Mouse (Mus musculus) left cerebral cortex, postnatal 36 days (tissue): ENCODE results near the gene Dyrk1b. TPM values are rescaled to one million over a fixed set of nuclear protein-coding genes. Genes with fewer than 3 reads are reported as not detected.
A peak's percentile ranks its signal among the peaks of the same experiment; 100 is the strongest.
"Not testable (repeated sequence)": the region's sequence is repeated elsewhere in the genome, so short reads cannot be mapped to it uniquely, and the experiment has no call there.

Experiments
- DNase-seq, 2 experiments: peaks; one replicate each; pipeline ENCODE4 v3.0.0; 2021 to 2022; ENCODE audit warnings: low spot score in 2 of 2, mixed read lengths in 1 of 2
- intact Hi-C: fragments of 180-260 bp; cut with DNase I; formaldehyde crosslinking; loops from one replicate; pipeline ENCODE4 v1.15.1; 2025
- total RNA-seq, 2 experiments: library from RNA; stranded (reverse); gene quantifications; 2 replicates each; pipeline ENCODE4 v1.2.3; 2021

Gene Dyrk1b
- total RNA-seq, 2 experiments from 2014 or later: 46.7 to 54.8 TPM

DNA sequence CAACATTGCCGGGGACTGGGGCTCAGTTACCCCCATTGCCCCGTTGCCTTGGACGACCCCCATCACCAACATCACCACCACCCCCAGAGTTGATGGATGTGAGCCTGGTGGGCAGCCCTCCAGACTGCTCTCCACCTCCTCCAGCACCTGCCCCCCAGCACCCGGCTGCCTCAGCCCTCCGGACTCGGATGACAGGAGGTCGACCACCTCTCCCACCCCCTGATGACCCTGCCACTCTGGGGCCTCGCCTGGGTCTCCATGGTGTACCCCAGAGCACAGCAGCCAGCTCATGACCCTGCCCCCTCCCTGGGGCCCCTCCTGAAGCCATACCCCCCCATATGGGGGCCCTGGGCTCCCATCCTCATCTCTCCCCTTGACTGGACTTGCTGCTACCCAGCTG lies 7.4 kb downstream of the Dyrk1b start:
- DNase-seq: no peak
- intact Hi-C loops: no loop called here

DNA sequence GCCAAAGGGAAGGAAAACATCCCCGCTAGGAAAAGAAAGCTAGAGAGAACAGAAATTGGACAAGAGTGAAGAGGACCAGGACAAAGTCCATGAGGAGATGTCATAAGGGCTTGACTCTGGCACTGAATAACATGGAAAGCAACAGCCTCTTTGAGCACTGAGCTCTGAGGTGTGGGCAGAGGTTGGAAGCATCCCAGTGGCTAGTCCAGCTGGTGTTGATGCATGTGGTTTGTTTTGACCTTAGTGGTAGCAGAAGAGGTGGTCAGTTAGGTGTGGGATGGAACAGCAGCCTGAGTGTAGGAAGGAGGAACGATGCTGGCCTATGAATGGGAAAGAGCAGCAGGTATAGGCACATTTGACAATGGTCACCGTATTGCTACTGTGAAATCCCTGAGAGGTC lies 12.2 kb downstream of the Dyrk1b start:
- intact Hi-C loops: no loop called here
- DNase-seq: no peak

DNA sequence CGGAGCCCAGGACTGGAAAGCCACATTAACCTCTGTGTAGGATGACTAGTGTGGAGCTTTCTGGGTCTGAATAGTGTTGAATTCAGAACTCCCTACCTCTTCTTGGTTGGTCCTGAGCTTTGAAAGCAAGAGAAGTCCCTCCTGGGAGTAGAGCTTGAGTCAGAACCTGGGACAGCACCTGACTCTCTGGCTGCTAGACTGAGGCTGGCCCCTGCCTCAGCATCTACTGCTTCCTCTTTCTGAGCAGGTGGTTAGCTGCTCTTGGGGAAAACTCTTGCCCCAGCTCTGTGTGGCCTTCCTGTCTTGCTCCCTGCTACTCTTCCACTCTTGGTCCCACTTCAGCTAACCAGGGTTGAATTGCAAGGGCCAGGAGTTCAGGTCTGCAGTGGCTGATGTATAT lies 12.6 kb downstream of the Dyrk1b start:
- DNase-seq: no peak
- intact Hi-C loops: no loop called here

DNA sequence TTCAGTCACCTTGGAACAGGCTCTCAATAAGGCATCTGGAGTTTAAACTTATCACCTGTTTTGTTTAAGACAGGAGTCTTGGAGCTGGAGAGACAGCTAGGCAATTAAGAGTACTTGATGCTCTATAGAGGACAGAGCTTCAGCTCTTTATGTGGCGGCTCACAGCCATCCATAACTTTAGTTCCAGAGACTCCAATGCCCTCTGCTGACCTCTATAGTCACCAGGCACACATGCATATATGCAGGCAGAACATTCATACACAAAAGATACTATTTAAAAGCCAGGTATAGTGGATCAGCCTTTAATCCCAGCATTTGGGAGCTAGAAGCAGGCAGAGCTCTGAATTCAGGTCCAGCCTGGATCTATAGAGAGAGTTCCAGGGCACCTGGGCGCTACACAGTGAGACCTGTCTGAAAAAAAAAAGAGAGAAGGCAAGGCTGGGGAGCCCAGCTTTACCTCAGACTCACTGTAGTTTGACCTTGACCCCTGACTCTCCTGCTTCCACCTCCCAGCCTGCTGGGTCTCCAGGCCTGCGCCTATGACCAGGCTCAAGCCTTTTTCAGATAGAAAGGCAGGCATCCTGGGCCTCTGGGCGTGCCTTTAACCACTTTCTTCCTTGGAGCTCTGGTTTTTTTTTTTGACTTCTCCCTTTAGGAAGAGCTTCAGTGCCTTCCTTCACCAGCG lies 16.3 kb downstream of the Dyrk1b start:
- intact Hi-C loops: no loop called here
- no peak for DNase-seq

DNA sequence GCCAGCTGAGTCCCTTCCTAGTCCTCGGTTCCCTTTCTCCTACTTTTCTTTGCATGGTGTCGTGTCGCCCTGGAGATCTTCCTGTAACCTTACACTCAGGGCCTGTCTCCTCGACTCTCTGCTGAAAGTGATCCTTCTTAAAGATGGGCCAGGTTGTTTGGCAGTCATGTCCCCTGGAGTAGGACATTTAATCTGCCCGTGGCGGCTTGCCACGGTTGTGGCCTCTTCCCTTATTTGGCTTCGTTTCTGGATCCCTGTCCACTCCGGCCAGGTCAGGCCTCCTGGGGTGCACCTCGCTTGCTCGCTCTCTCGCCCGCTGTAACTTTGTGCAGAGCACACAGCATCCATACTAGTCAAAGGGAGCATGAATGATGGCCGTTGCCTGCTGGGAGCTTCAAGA lies 17.3 kb downstream of the Dyrk1b start:
- intact Hi-C loops: no loop called here

DNA sequence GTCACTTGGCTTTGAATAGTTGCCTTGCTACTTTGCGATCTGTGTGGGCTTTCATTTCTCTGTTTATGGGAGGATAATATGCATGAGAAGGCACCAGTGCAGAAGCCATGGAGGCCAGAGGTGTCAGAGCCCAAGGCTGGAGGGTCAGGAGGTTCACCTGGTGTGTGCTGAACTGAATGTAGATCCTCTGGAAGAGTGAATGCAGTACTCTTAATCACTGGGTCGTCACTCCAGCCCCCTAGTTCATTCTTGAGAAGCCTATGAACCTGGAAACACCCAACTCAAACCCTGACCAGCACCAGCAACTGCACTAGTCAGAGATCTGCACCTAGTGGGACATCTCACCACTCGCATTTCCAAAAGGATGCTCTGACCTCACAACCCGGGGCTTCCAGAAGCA lies 19.8 kb downstream of the Dyrk1b start:
- intact Hi-C loops: loop anchor here (2.0 kb wide), 1 partner anchor 16 kb away; no protein-coding TSS in a partner anchor
- DNase-seq: no peak

More for the DNA sequence above, 17.3 kb downstream of the Dyrk1b start:
- no peak for DNase-seq

DNA sequence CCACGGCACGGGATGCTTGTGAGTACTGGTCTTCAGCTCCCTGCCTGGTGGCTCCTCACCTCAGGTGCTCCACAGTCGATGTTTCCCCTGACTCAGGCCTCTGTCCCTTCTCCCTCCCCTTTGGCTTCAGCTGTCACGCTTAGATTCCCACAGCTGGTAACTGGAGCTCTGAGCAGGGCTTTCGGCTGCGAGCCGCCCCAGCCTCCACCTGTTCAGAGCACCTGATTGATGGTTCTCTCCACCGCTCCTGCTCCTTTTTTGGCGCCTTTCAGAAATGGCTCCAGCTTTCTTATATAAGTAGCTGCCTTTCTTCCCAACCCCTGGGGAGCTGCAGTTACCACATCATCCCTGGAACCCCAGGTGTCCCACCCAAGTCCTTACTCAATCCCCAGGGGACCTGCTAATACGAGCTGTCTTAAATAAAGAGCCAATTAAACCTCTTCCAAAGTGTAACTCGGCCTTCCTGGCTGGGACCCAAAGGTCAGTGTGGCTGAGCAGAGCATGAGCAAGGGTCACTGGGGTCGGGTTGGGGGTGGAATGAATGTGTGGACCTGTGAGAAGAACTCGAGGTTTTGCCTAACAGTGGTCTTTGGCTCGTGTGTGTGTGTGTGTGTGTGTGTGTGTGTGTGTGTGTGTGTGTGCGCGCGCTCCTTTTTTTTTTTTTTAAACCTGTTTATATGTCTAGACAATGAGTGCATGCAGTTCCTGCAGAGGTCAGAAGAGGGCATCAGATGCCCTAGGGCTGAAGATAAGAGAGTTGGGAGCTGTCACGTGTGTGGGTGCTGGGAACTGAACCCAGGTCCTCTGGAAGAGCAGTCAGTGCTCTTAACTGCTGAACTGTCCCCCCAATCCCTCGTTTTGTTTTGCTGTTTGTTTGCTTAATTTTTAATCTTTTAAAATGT lies 24.2 kb downstream of the Dyrk1b start:
- intact Hi-C loops: no loop called here
- no peak for DNase-seq

DNA sequence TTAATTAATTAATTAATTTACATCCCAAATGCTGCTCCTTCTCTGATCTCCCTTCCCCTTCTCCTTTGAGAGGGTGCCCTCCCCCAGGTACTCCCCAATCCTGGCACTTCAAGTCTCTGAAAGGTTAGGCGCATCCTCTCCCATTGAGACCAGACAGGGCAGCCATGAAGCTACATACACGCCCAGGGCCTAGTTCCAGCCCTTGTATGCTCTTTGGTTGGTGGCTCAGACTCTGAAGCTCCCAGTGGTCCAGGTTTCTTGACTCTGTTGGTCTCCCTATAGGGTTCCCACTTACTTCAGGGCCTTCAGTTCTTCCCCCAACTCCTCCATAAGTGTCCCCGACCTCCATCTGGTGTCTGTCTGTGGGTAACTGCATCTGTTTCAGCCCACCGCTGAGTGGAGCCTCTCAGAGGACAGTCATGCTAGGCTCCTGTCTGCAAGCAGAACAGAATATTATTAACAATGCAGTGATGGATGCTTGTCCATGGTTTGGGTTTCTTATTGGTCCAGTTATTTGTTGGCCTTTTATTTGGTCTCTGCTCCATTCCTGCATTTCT lies 26.9 kb downstream of the Dyrk1b start:
- intact Hi-C loops: no loop called here
- no peak for DNase-seq

DNA sequence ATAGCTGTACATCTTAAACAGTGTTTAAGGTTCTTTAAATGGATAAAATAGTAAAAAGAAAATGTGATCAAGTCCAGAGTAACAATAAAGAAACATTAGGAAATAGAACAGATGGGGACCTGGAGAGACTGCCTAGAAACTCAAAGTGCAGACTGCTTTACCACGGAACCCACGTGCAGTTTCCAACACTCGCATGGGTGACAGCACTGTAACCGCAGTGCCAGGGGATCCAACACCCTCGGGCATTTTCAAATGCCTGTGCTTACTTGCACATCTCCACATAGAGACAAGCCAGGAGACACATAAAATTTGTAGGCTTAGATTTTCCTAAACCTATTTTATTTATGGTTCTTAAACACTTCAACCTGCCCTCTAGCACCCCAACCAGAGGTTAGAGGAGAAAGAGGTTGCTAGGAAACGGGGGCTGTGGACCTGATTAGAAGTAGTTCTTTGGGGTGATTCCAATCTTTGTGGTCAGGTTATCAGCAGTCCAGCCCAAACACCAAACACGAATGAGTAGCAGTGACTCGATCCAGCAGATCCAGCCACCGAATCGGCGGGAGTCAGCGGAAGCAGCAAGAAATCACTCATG lies 29.2 kb downstream of the Dyrk1b start:
- DNase-seq: no peak
- intact Hi-C loops: no loop called here

DNA sequence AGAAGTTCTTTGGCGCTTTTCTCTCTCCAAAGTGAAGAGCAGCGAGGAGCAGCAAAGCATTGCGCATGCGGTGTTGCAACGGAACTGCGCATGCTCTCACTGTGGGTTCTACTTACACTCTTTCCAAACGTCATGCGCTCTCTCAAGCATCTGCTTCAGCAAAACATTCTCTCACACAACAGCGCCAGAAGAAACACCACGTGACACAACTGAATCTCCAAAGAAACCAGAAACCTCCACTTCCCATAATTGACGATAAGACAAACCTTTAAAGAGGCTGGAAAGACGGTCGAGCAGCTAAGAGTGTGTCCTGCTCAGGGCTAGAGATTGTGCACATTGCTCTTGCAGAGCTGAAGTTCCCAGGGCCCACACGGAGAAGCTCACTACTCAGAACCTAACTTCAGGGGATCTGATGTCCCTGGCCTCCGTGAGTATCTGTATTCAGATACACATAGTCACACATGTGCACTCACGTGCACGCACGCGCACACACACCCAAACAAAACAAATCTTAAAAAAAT lies 29.8 kb downstream of the Dyrk1b start:
- peak; percentile 74 to 78 for DNase-seq
- intact Hi-C loops: no loop called here

DNA sequence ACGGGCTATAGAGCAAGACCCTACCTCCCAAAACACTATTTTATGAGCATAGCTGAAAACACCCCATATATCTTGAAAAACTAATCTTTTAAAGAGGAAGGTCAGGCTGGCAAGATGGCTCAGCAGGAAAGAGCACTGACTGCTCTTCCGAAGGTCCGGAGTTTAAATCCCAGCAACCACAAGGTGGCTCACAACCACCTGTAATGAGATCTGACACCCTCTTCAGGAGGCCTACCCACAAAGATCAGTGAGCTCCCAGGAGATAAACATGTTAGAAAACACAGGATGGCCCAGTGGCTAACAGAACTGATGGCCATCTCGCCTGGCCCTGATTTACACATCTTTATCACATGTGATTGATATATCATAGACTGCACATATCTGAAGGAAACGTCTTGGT lies 31.5 kb downstream of the Dyrk1b start:
- intact Hi-C loops: loop anchor here (10.0 kb wide), 2 partner anchors 46 to 54 kb away; partner anchors contain the start of genes Eid2 and Fbl
- no peak for DNase-seq

DNA sequence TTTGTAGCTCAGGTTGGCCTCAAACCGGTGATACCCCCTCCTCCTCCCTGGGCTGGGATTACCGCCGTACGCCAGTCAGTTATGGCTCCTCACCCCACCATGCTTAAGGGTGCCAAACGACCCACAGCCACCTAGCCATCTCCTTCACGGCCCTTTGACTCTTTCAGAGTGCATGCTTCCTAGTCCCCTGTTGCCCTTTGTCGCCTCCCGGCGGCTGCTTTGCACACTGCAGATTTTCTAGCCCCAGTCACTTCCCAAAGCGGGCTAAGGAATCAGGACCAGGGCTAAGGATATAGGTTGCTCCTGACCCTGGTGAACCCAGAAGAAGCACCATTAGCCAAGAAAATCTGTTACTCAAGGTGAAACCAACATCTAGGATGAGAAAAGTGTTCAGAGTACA lies 34.9 kb downstream of the Dyrk1b start:
- DNase-seq: peak in 1 of 2 experiments; percentile 33
- intact Hi-C loops: loop anchor here (10.0 kb wide), 2 partner anchors 49 to 51 kb away; partner anchors contain the start of genes Eid2 and Fbl

DNA sequence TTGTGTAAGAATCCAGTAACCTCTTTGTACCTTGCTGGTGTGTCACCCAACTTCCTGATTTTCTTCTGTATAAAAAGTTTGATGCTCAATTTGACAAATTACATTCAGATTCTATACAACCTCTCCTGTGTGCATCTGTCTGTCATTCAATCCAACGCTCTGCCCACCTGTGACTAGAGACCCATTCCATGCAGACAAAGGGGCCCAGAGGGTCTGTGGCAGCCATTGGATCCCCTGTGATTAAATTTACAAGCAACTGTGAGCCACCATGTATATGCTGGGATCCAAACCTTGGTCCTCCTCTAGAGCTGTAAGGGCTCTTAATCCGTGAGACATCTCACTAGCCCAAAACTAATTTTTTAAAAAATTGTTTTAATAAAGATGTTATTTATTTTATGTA lies 36.7 kb downstream of the Dyrk1b start:
- intact Hi-C loops: loop anchor here (10.0 kb wide), 2 partner anchors 49 to 51 kb away; partner anchors contain the start of genes Eid2 and Fbl
- DNase-seq: not testable (repeated sequence)

DNA sequence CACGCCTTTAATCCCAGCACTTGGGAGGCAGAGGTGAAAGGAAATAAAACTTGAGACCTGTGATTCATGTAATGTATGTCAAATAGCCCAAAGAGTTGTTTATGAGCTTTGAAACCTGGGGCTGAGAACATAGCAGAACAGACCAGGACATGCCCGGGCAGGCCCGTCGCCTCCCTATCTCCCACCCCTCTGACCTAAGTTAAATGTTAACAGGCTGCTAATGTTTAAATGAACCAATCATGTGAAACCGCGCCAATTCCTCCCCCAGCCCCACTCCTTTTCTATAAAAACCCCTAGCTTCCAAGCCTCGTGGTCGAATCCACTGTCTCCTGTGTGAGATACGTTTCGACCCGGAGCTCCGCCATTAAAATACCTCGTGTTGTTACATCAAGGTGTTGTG lies 38.5 kb downstream of the Dyrk1b start:
- DNase-seq: not testable (repeated sequence)
- intact Hi-C loops: loop anchor here (10.0 kb wide), 2 partner anchors 47 to 53 kb away; partner anchors contain the start of genes Eid2 and Fbl

DNA sequence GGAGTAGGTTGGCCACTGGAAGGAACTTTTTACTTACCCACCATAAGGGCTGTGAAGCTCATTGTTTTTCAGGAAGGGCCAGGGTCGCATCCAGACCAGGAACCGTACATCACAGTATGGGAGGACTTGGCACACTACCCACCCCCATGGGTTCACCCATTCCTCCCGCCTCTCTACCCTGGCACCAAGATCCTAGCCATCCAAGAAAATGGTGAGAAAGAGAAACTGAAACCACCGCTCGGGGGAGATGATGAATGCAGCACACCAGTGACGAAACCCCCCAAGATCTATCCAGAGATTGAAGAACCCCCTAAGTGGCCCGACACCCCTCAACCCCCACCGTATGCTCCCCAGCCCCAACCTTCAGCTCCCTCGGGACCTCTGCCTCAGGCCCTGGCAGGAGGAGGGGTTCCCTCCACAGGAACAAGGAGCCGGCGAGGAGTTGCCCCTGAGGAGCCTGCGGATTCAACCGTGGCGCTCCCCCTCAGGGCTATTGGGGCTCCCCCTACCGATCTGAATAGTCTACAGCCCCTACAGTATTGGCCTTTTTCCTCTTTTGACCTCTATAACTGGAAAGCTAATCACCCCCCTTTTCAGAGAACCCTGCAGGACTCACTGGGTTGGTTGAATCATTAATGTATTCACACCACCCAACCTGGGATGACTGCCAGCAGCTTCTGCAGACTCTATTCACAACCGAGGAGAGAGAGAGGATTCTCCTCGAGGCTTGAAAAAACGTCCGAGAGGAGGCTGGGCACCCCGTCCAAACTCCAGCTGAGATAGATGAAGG lies 39.9 kb downstream of the Dyrk1b start:
- intact Hi-C loops: loop anchor here (10.0 kb wide), 2 partner anchors 46 to 54 kb away; partner anchors contain the start of genes Eid2 and Fbl
- DNase-seq: peak; percentile 32 to 41

DNA sequence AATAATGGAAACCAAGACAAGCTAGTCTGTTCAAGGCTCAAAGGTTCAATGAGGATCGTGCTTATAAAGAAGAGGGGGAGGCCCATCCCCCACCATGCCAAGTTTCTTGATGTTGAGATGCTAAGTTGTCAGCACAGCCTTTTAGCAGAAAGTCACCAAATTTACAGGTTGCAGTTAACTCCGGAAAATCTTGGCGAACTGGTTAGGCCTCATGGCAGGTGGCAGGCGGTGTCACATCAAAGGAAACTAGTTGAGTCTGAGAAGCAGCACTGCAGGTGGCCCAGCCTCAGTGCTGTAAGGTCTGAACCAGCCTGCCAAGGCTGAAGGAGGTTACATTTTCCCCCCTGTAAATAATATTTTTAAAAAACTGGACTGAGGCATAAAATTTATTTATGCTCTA lies 47.6 kb downstream of the Dyrk1b start:
- intact Hi-C loops, DNase-seq: not testable (repeated sequence)

DNA sequence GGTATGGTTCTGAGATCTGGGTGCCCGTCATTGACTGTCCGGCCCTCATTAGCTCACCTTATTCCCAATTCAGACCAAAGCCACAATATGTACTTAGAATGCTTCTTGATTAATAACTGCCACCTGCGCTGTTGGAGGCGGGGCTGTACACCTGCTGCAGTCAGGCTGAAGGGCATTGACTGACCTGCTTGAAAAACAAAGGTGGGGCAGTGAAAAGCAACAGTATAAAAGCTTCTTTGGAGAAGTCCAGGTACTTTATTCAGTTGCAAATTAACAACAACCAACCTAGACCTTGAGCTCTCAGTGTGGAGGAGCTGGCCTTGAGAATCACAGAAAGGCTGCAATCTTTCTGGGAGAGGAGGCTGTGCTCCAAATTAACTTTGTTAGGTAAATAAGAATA lies 48.2 kb downstream of the Dyrk1b start:
- DNase-seq, intact Hi-C loops: not testable (repeated sequence)
